Mouse (Mus musculus) kidney, embryonic 15.5 days (tissue): Measurements from ENCODE around the gene Dhx9. TPM values are rescaled to one million over a fixed set of nuclear protein-coding genes. Genes with fewer than 3 reads are reported as not detected.
"Not testable (repeated sequence)": the region's sequence is repeated elsewhere in the genome, so short reads cannot be mapped to it uniquely, and the experiment has no call there.

Source experiments
- ATAC-seq: fragments of 200-750 bp; cut with Nextera tagmentation; replicated peaks from 2 replicates; pipeline ENCODE4 v1.8.0; 2017; ENCODE audit warnings: moderate TSS enrichment; ENCODE audit not compliant: low FRiP score
- H3K27ac ChIP-seq: fragments of 300-500 bp; sonication (generic); 2 replicates; pipeline ENCODE4 v1.5.1; 2015; ENCODE audit warnings: mild to moderate bottlenecking, inconsistent platforms
- H3K27me3 ChIP-seq: fragments of 300-500 bp; sonication (generic); 2 replicates; pipeline ENCODE4 v1.6.1; 2015; ENCODE audit warnings: inconsistent platforms
- H3K36me3 ChIP-seq: fragments of 300-500 bp; sonication (generic); 2 replicates; pipeline ENCODE4 v1.6.1; 2015; ENCODE audit warnings: inconsistent platforms
- H3K4me1 ChIP-seq: fragments of 300-500 bp; sonication (generic); 2 replicates; pipeline ENCODE4 v1.6.1; 2015; ENCODE audit warnings: inconsistent platforms
- H3K4me2 ChIP-seq: fragments of 300-500 bp; sonication (generic); 2 replicates; pipeline ENCODE4 v1.6.1; 2015; ENCODE audit warnings: moderate library complexity, mild to moderate bottlenecking, inconsistent platforms
- H3K4me3 ChIP-seq: fragments of 300-500 bp; sonication (generic); replicated peaks from 2 replicates; pipeline ENCODE4 v1.5.1; 2015; ENCODE audit warnings: mild to moderate bottlenecking, inconsistent platforms
- H3K9ac ChIP-seq: fragments of 300-500 bp; sonication (generic); 2 replicates; pipeline ENCODE4 v1.6.1; 2015; ENCODE audit warnings: mild to moderate bottlenecking, inconsistent platforms
- H3K9me3 ChIP-seq: fragments of 300-500 bp; sonication (generic); replicated peaks from 2 replicates; pipeline ENCODE4 v1.6.1; 2016; ENCODE audit warnings: inconsistent platforms
- WGBS: fragments of 180-500 bp; shearing (Covaris S2); methylation state at CpG from one replicate; pipeline ENCODE4 v1.1.7; 2015; ENCODE audit warnings: mixed read lengths; 5-methylcytosine and 5-hydroxymethylcytosine counted together
- polyA plus RNA-seq: library from polyadenylated mRNA; unstranded; fragments of >200 nt; fragmentation: Nextera tagmentation; extraction: Ambion mirVana; gene quantifications from 2 replicates; pipeline ENCODE4 v1.2.1, GENCODE M21; 2015

The Dhx9 gene
- polyA plus RNA-seq, 1 experiment from 2014 or later = 37.3 TPM

DNA sequence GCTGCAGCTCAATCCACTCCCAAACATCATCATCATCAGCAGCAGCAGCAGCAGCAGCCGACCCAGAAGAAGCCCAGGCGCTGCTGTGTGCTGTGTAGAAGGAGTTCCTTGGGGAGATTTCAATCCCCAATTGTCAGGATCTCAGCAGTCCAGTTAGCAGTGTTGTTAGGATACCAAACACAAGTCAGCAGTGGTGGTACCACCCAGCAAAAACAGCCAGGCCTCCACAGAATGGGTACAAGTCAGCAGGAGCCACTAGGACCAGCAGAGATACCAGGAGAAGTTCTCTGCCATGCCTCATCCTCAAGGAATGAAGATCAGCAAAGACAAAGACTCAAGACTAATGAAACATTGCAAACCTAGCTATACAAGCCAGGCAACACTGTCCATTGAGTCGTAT is 45.8 kb downstream of the Dhx9 start:
- no peak overlapping the region for H3K9ac ChIP-seq
- 84% methylated on average over 3 of the region's 3 CpGs for WGBS

DNA sequence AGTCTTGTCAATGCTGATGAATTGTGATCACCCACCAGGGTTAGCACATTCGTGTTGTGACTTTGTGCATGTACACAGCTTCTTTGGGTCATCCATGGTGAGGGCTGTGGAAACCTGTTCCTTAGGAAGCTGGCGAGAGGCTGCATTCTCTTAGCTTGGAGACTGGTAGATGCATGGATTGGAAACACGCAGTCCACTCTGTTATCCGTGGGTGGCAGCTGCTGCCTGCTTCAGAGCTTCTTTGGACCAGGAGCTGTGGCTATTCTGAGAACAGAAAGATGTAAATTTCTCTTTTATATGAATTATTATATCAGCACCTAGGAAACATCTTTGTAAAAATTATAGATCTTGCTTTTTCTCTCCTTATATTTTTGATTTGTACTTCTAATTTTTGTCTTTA is 46.7 kb downstream of the Dhx9 start:
- Histone ChIP-seq H3K9ac (no peak overlapping the region), H3K9me3 (no peaks in the 10 kb centered on the region), H3K27me3 (no peaks in the 10 kb centered on the region), H3K36me3 (no peaks in the 10 kb centered on the region), H3K27ac (no peak overlapping the region), H3K4me1 (no peaks in the 10 kb centered on the region), H3K4me3 (no peak overlapping the region), H3K4me2 (no peak overlapping the region)
- ATAC-seq = no peak
- WGBS = 87% methylated on average over 4 of the region's 4 CpGs

More for the DNA sequence above, 45.8 kb downstream of the Dhx9 start:
- Histone ChIP-seq H3K9me3 (no peaks in the 10 kb centered on the region), H3K27me3 (no peaks in the 10 kb centered on the region), H3K4me2 (no peak overlapping the region), H3K36me3 (peaks cover 3% of the 10 kb centered on the region), H3K27ac (no peak overlapping the region), H3K4me1 (no peaks in the 10 kb centered on the region), H3K4me3 (no peak overlapping the region)
- no peak for ATAC-seq

DNA sequence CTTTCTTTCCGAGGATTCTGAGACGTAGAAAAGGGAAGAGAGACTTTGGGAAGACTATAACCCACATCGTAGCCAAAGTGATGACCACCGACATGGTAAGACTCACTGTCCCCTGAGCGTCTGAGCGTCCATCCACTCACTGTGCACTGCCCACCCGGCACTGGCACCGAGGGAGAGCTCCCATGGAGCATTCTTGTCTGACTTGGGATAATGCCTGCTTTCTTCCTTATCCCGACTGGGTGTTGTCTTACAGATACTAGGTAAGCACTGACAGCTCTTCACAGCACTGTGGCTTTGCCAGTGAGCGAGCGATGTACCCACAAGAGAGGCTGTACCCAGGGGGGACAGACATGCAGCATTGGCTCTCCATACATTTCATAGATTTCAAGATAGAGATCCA is 49.9 kb downstream of the Dhx9 start:
- Histone ChIP-seq H3K4me1 (no peaks in the 10 kb centered on the region), H3K27me3 (no peaks in the 10 kb centered on the region), H3K4me2 (no peak overlapping the region), H3K9me3 (no peaks in the 10 kb centered on the region), H3K36me3 (no peaks in the 10 kb centered on the region), H3K9ac (no peak overlapping the region), H3K27ac (no peak overlapping the region), H3K4me3 (no peak overlapping the region)
- WGBS = 88% methylated on average over 11 of the region's 11 CpGs
- ATAC-seq = no peak

DNA sequence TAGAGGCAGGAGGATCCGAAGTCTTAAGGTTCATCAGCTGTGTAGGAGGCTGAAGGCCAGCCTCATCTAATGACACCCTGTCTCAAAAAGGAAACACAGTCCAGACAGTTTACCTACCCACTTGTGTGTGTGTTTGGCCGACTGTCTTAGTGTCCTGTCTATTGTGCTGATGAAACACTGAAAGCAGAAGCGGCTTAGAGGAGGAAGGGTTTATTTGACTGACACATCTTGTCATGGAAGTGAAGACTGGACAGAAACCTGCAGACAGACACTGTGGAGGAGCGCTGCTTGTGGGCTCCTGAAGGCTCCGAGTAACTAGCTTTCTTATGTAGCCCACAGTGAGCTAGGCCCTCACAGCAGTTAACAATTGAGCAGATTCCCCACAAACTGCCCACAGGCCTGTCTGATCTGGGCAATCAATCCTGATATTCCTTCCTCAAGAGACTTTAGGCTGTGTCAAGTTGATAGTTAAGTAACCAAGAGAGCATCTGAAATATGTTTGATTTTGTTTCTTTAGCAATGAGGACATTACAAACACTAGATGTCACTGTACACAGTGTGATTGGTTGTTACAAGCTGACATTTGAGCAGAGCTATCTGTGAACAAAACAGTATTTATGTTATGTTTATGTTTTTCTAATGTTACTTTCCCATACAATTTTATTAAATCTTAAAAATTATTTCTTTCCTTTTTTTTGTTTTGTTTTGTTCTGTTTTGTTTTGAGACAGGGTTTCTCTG is 53.4 kb downstream of the Dhx9 start:
- H3K27me3 ChIP-seq = no peaks in the 10 kb centered on the region
- H3K27ac ChIP-seq = no peak overlapping the region
- H3K4me3 ChIP-seq = no peak overlapping the region
- ATAC-seq = no peak
- 84% methylated on average over 5 of the region's 5 CpGs for WGBS
- no peak overlapping the region for H3K4me2 ChIP-seq
- no peaks in the 10 kb centered on the region for H3K36me3 ChIP-seq
- no peaks in the 10 kb centered on the region for H3K9me3 ChIP-seq
- no peak overlapping the region for H3K9ac ChIP-seq
- no peaks in the 10 kb centered on the region for H3K4me1 ChIP-seq

DNA sequence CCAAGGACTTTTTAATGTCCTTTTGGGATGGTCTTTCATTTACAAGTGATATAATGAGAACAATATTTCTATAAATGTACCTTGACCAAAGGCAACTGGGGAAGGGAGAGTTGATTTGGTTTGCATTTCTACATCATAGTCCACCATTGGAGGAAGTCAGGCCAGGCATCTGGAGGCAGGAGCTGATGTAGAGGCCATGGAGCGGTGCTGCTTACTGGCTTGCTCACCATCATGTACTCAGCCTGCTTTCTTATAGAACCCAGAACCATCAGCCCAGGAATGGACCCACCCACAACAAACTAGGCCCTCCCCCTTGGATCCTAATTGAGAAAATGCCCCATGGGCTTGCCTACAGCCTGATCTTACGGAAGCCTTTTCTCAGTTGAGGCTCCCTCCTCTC is 55.1 kb downstream of the Dhx9 start:
- Histone ChIP-seq H3K27me3 (no peaks in the 10 kb centered on the region), H3K9ac (no peak overlapping the region), H3K27ac (no peak overlapping the region), H3K4me2 (no peak overlapping the region), H3K4me3 (no peak overlapping the region), H3K4me1 (no peaks in the 10 kb centered on the region), H3K9me3 (no peaks in the 10 kb centered on the region), H3K36me3 (no peaks in the 10 kb centered on the region)
- ATAC-seq = no peak
- WGBS = 95% methylated on average over 2 of the region's 2 CpGs

DNA sequence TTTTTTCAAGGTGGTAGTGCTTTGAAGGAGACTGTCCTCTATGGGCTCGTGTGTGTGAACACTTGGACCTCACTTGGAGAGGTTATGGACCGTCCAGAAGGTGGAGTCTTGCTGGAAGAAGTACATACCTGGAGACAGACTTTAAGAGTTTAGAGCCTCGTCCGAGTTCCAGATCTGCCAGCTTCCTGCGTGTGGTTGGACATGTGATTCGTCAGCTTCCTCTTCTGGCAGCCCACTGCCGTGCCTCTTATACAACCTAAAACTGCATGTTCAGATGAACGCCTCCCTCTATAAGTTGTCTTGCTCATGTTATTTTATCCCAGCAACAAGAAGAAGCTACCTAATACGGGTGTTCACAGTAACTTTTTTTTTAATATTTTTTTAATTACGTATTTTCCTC is 55.8 kb downstream of the Dhx9 start:
- Histone ChIP-seq H3K4me1 (no peaks in the 10 kb centered on the region), H3K4me3 (no peak overlapping the region), H3K4me2 (no peak overlapping the region), H3K9ac (no peak overlapping the region), H3K9me3 (no peaks in the 10 kb centered on the region), H3K36me3 (no peaks in the 10 kb centered on the region), H3K27ac (no peak overlapping the region), H3K27me3 (peaks cover 2% of the 10 kb centered on the region; the same call in 1 of the 2 replicates)
- no peak for ATAC-seq
- WGBS = 75% methylated on average over 10 of the region's 10 CpGs

DNA sequence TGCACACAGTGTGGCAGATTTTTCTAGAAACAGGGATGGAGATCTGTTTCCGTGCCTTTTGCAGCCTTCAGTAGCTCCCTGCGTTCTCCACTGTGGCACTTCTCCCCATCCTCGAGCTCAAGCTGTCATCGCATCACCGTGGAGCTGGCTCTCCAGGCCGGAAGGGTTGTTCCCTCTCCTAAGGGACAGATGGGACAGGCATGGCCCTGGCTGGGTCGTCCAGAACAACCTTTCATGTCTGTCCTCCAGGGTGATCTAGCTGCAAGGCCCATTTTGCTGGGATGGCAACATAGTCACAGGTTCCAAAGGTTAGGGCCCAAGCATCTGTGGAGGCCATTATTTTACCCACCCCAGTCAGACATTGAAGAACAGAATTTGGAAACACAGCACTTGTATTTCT is 56.3 kb downstream of the Dhx9 start:
- H3K9ac ChIP-seq = no peak overlapping the region
- H3K4me2 ChIP-seq = no peak overlapping the region
- no peaks in the 10 kb centered on the region for H3K9me3 ChIP-seq
- WGBS = 70% methylated on average over 7 of the region's 7 CpGs
- no peak overlapping the region for H3K4me3 ChIP-seq
- peaks cover 4% of the 10 kb centered on the region for H3K27me3 ChIP-seq
- ATAC-seq = no peak
- no peak overlapping the region for H3K27ac ChIP-seq
- no peaks in the 10 kb centered on the region for H3K36me3 ChIP-seq
- H3K4me1 ChIP-seq = no peaks in the 10 kb centered on the region

DNA sequence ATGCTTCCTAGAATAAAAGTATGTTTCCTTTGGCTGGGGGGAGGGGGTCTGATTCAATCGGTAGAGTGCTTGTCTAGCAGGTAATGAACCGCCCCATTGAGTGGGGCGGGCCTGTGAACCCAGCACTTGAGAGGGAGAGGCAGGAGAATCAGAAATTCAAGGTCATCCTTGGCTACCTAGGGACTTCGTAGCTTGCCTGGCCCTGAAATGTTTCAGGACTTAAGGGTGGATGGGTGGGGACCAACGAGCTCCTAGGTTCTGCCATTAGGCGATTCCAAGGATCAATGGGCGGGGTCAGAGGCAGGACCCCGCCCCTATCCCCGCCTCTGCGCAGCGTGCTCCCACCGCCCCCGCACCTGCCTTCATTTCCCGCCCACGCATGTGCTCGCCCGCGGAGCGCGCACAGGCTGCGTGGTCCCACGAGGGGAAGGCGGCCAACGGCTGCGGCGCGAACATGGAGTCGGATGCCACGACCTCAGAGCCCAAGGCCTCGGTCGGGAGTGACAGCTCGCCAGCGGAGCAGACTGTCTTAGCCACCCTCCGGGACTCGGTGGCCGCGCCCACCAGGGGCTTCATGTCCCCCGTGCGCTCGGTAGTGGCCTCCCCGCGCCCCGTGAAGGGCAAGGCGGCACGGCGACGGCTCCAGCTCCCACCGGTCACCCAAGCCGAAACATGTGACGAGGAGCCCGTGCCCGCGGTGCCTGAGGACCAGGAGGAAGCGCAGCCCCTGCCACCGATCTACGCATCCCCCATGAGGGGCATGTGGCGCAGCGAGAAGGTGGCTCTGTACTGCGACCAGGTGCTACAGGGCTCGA is 62.5 kb downstream of the Dhx9 start, which contains the start of gene Shcbp1l:
Shcbp1l (plus strand) TSS at position 393 of the 815 bp plus-strand sequence.
- Histone ChIP-seq H3K4me3 (peak within 1 kb of the TSS; percentile 59), H3K27me3 (peaks cover 17% of the 10 kb centered on the region), H3K4me1 (peaks cover 16% of the 10 kb centered on the region), H3K9me3 (no peaks in the 10 kb centered on the region), H3K4me2 (peak within 1 kb of the TSS; percentile 100), H3K36me3 (no peaks in the 10 kb centered on the region), H3K27ac (no peak within 1 kb of the TSS), H3K9ac (peak within 1 kb of the TSS; percentile 53)
- peak; percentile 91 for ATAC-seq
- 2% methylated on average over 60 of the region's 60 CpGs for WGBS

DNA sequence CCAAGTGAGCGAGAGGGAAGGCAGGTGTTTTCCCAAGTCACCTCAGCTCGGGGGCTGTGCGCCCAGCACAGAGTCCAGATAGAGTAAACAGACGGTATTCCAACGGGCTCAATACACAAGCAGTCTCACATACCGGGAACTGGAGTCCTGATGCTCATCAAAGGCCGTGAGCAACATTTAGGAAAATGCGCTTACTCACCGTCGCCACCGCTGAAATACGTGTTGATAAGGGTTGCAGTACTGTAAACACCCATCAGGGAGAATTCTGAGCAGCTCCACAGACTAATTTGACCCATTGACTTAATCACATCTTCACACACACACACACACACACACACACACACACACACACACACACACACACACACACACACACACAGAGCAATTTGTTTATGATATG is 63.2 kb downstream of the Dhx9 start:
- H3K27me3 ChIP-seq = peaks cover 17% of the 10 kb centered on the region
- H3K36me3 ChIP-seq = no peaks in the 10 kb centered on the region
- H3K9ac ChIP-seq = no peak overlapping the region
- no peak overlapping the region for H3K27ac ChIP-seq
- H3K4me1 ChIP-seq = peaks cover 16% of the 10 kb centered on the region
- no peaks in the 10 kb centered on the region for H3K9me3 ChIP-seq
- peak; percentile 23; the same call in 1 of the 2 replicates for ATAC-seq
- H3K4me3 ChIP-seq = peak overlapping the region; percentile 59
- 29% methylated on average over 12 of the region's 12 CpGs for WGBS
- peak overlapping the region; percentile 100 for H3K4me2 ChIP-seq

DNA sequence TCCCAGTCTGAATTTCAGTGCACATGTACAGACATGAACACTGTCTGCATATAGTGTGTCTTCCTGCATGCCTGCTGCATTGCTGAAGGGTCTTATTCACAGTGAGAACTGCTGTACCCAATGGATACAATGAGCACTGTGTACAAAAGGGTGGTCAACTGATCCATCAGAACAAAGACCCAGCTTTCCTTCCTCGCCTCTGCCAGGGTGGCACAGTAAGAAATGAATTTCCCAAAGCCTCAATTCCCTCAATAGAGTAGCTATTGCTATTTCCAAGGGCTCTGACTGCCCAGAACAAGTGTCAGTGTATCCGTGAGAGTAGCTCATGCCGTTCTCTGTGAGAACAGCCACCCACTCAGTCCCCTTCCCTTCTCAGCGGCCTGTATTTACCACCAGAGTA is 69.7 kb downstream of the Dhx9 start:
- H3K4me1 ChIP-seq, H3K27ac ChIP-seq, H3K4me3 ChIP-seq, ATAC-seq, H3K9ac ChIP-seq, H3K4me2 ChIP-seq, H3K36me3 ChIP-seq, H3K9me3 ChIP-seq, H3K27me3 ChIP-seq: not testable (repeated sequence)
- 78% methylated on average over 4 of the region's 4 CpGs for WGBS

DNA sequence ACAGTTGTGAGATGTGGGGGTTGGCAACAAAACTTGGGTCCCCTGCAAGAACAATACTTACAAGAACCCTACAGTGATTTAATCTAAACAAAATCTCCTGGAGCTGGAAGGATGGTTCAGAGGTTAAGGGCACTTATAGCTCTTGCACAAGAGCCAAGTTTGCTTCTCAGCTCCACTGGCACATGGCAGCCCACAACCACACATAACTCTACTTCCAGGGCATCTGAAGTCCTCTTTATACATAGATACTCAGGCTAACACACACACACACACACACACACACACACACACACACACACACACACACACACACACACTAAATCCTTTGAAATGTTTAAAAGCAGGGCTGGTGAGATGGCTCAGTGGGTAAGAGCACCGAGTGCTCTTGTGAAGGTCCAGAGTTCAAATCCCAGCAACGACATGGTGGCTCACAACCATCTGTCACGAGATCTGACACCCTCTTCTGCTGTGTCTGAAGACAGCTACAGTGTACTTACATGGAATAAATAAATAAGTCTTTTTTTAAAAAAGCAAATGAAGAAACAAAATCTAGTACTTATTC is 71.1 kb downstream of the Dhx9 start:
- not testable (repeated sequence) for H3K4me3 ChIP-seq, H3K27ac ChIP-seq, ATAC-seq, H3K4me2 ChIP-seq, H3K9me3 ChIP-seq, H3K9ac ChIP-seq, H3K36me3 ChIP-seq, H3K4me1 ChIP-seq, H3K27me3 ChIP-seq
- WGBS = 73% methylated on average over 3 of the region's 3 CpGs

DNA sequence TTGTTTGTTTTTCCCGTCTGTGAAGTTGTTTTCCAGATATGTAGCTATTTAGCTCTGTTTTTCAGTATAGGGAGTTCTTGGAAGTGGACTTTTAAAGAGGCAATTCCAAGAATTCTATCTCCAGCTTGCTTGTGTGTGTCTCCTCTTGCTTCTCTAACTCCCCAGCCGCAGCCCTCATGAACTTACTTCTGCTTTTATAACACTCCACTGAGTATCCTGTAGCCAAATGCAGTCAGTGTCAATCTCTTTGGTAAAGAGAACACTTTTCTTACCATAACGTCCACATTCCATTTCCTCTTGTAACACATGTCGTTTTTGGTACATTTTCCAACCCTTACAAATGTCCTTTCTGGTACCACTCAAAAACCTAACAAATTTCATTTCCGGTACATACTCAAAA is 71.7 kb downstream of the Dhx9 start:
- not testable (repeated sequence) for H3K9ac ChIP-seq, H3K4me1 ChIP-seq, H3K27me3 ChIP-seq, ATAC-seq, H3K4me3 ChIP-seq, H3K27ac ChIP-seq, H3K9me3 ChIP-seq, H3K4me2 ChIP-seq, H3K36me3 ChIP-seq
- WGBS = 58% methylated on average over 3 of the region's 5 CpGs
